Mouse (Mus musculus) spleen, adult 2 months (tissue): ENCODE data around the gene Acox1. TPM values are rescaled to one million over a fixed set of nuclear protein-coding genes. Genes with fewer than 3 reads are reported as not detected.

ENCODE experiments used
- DNase-seq, 2 experiments: peaks; one replicate each; pipeline versions ENCODE4 v3.0.0 to v3.0.0-alpha.2; 2012 to 2021; ENCODE audit warnings: low spot score in 2 of 2, low read depth in 1 of 2
- H3K27ac ChIP-seq: fragments of 200-500 bp; 2 replicates; pipeline ENCODE4 v1.5.1; 2012; ENCODE audit warnings: low read length, inconsistent platforms; ENCODE audit not compliant: insufficient read depth
- H3K27me3 ChIP-seq: fragments of 200-500 bp; 2 replicates; pipeline ENCODE4 v1.6.1; 2012; ENCODE audit warnings: mild to moderate bottlenecking, moderate library complexity, low read length, inconsistent platforms; ENCODE audit not compliant: control insufficient read depth, insufficient read depth
- H3K36me3 ChIP-seq: fragments of 200-500 bp; 2 replicates; pipeline ENCODE4 v1.6.1; 2012; ENCODE audit warnings: mild to moderate bottlenecking, low read length, inconsistent platforms; ENCODE audit not compliant: control insufficient read depth, insufficient read depth
- H3K4me1 ChIP-seq: fragments of 200-500 bp; 2 replicates; pipeline ENCODE4 v1.6.1; 2011; ENCODE audit warnings: inconsistent platforms; ENCODE audit not compliant: control insufficient read depth, insufficient read depth, insufficient read length
- H3K4me3 ChIP-seq: fragments of 200-500 bp; 2 replicates; pipeline ENCODE4 v1.5.1; 2011; ENCODE audit warnings: mild to moderate bottlenecking, inconsistent platforms; ENCODE audit not compliant: insufficient read depth, insufficient read length; ENCODE audit errors: extremely low read depth
- CTCF ChIP-seq: fragments of 200-500 bp; IDR thresholded peaks from 2 replicates; pipeline ENCODE4 v1.5.1; 2011; ENCODE audit warnings: mild to moderate bottlenecking, inconsistent platforms; ENCODE audit not compliant: insufficient read depth, insufficient read length, insufficient replicate concordance; ENCODE audit errors: extremely low read depth
- POLR2A ChIP-seq: fragments of 200-500 bp; IDR thresholded peaks from 2 replicates; pipeline ENCODE4 v1.6.1; 2011; ENCODE audit warnings: low read depth, low read length, inconsistent platforms
- WGBS: fragments of 180-500 bp; shearing (Covaris S2); methylation state at CpG from one replicate; pipeline ENCODE4 v1.1.7; 2018; 5-methylcytosine and 5-hydroxymethylcytosine counted together
- polyA plus RNA-seq: library from polyadenylated mRNA; depleted of rRNA; stranded (reverse); fragments of >200 nt; gene quantifications from 2 replicates; pipeline ENCODE4 v1.2.3, GENCODE M21; 2012

Gene Acox1
- polyA plus RNA-seq, 1 experiment, result 12.9 TPM

- no peak for DNase-seq
- Histone ChIP-seq H3K4me1 (no peaks in the 10 kb centered on the region), H3K27ac (no peak overlapping the region), H3K36me3 (peaks cover 14% of the 10 kb centered on the region), H3K27me3 (no peaks in the 10 kb centered on the region), H3K4me3 (no peak overlapping the region)
- no peak for TF ChIP-seq CTCF
- no peak for TF ChIP-seq POLR2A
- 94% methylated on average over 3 of the region's 3 CpGs for WGBS
These were observed 4.3 kb upstream of the Acox1 start for GRCm38 (mm10) chr11:116203150-116203549.

GRCm38 (mm10) chr11:116201151-116201550 is 2.3 kb upstream of the Acox1 start:
- no peak for DNase-seq
- 89% methylated on average over 2 of the region's 2 CpGs for WGBS
- H3K27me3 ChIP-seq, result no peaks in the 10 kb centered on the region
- no peaks in the 10 kb centered on the region for H3K4me1 ChIP-seq
- H3K4me3 ChIP-seq, result no peak overlapping the region
- peaks cover 6% of the 10 kb centered on the region for H3K36me3 ChIP-seq
- no peak overlapping the region for H3K27ac ChIP-seq
- TF ChIP-seq CTCF, result no peak
- TF ChIP-seq POLR2A, result no peak

GRCm38 (mm10) chr11:116198132-116198531 is 713 bp downstream of the Acox1 start:
- H3K27me3 ChIP-seq, result no peaks in the 10 kb centered on the region
- TF ChIP-seq CTCF (no peak), POLR2A (no peak)
- WGBS, result 10% methylated on average over 13 of the region's 13 CpGs
- H3K36me3 ChIP-seq, result no peaks in the 10 kb centered on the region
- peak overlapping the region; percentile 94 for H3K4me3 ChIP-seq
- peak overlapping the region; percentile 50 for H3K27ac ChIP-seq
- H3K4me1 ChIP-seq, result peaks cover 5% of the 10 kb centered on the region; the same call in 1 of the 2 replicates
- no peak for DNase-seq

- H3K4me3 ChIP-seq, result no peak overlapping the region
- WGBS, result 85% methylated on average over 6 of the region's 6 CpGs
- H3K27ac ChIP-seq, result no peak overlapping the region
- H3K4me1 ChIP-seq, result peaks cover 5% of the 10 kb centered on the region; the same call in 1 of the 2 replicates
- no peak for TF ChIP-seq CTCF
- no peak for TF ChIP-seq POLR2A
- DNase-seq, result no peak
- no peaks in the 10 kb centered on the region for H3K27me3 ChIP-seq
- H3K36me3 ChIP-seq, result no peaks in the 10 kb centered on the region
These were observed 1.3 kb downstream of the Acox1 start for GRCm38 (mm10) chr11:116197584-116197906.

GRCm38 (mm10) chr11:116196866-116197583 is 1.8 kb downstream of the Acox1 start:
- TF ChIP-seq CTCF (no peak), POLR2A (no peak)
- H3K27ac ChIP-seq, result no peak overlapping the region

GRCm38 (mm10) chr11:116196336-116196735 is 2.5 kb downstream of the Acox1 start:
- TF ChIP-seq POLR2A (no peak), CTCF (no peak)
- no peaks in the 10 kb centered on the region for H3K27me3 ChIP-seq
- no peak overlapping the region for H3K4me3 ChIP-seq
- H3K36me3 ChIP-seq, result no peaks in the 10 kb centered on the region; the same call in 1 of the 2 replicates
- DNase-seq, result no peak
- no peak overlapping the region for H3K27ac ChIP-seq
- 74% methylated on average over 3 of the region's 3 CpGs for WGBS
- peaks cover 5% of the 10 kb centered on the region; the same call in 1 of the 2 replicates for H3K4me1 ChIP-seq

More at GRCm38 (mm10) chr11:116196866-116197583, 1.8 kb downstream of the Acox1 start:
- Histone ChIP-seq H3K4me1 (peaks cover 5% of the 10 kb centered on the region; the same call in 1 of the 2 replicates), H3K4me3 (no peak overlapping the region), H3K27me3 (no peaks in the 10 kb centered on the region), H3K36me3 (no peaks in the 10 kb centered on the region)
- WGBS, result 95% methylated on average over 18 of the region's 18 CpGs
- DNase-seq, result no peak

GRCm38 (mm10) chr11:116195252-116195651 is 3.6 kb downstream of the Acox1 start:
- Histone ChIP-seq H3K4me1 (peaks cover 5% of the 10 kb centered on the region; the same call in 1 of the 2 replicates), H3K27me3 (no peaks in the 10 kb centered on the region), H3K36me3 (no peaks in the 10 kb centered on the region; the same call in 1 of the 2 replicates), H3K4me3 (no peak overlapping the region), H3K27ac (no peak overlapping the region)
- WGBS, result 11% methylated on average over 5 of the region's 5 CpGs
- no peak for TF ChIP-seq POLR2A
- TF ChIP-seq CTCF, result no peak
- no peak for DNase-seq
